Mouse (Mus musculus): ENCODE measurements around the gene Tmem150a.
A peak's percentile ranks its signal among the peaks of the same experiment; 100 is the strongest.

Gene Tmem150a

GRCm38 (mm10) chr6:72350214-72350613 lies 5.0 kb upstream of the Tmem150a start:
- no peak for DNase-seq (ENCODE audit: low read depth, low spot score)

- DNase-seq (ENCODE audit: low read depth, low spot score) = no peak
These were observed 2.4 kb upstream of the Tmem150a start for GRCm38 (mm10) chr6:72352636-72353405.

GRCm38 (mm10) chr6:72354025-72354424 lies 1.2 kb upstream of the Tmem150a start:
- DNase-seq (ENCODE audit: low read depth, low spot score) = no peak

- peak; percentile 65 for DNase-seq (ENCODE audit: low read depth, low spot score)
These were observed 820 bp downstream of the Tmem150a start for GRCm38 (mm10) chr6:72356001-72356532.

- DNase-seq (ENCODE audit: low read depth, low spot score) = peak; percentile 36
These were observed 2.2 kb downstream of the Tmem150a start for GRCm38 (mm10) chr6:72357164-72358079.

- no peak for DNase-seq (ENCODE audit: low read depth, low spot score)
These were observed 3.0 kb downstream of the Tmem150a start for GRCm38 (mm10) chr6:72358086-72358764.

- no peak for DNase-seq (ENCODE audit: low read depth, low spot score)
These were observed 4.1 kb downstream of the Tmem150a start for GRCm38 (mm10) chr6:72359343-72359742.

- no peak for DNase-seq (ENCODE audit: low read depth, low spot score)
These were observed 4.8 kb downstream of the Tmem150a start for GRCm38 (mm10) chr6:72359891-72360598.

GRCm38 (mm10) chr6:72360599-72360935 lies 5.3 kb downstream of the Tmem150a start:
- no peak for DNase-seq (ENCODE audit: low read depth, low spot score)

- no peak for DNase-seq (ENCODE audit: low read depth, low spot score)
These were observed 5.9 kb downstream of the Tmem150a start for GRCm38 (mm10) chr6:72361121-72361551.

- peak; percentile 99 for DNase-seq (ENCODE audit: low read depth, low spot score)
These were observed 7.1 kb downstream of the Tmem150a start for GRCm38 (mm10) chr6:72362132-72363028.

- no peak for DNase-seq (ENCODE audit: low read depth, low spot score)
These were observed 8.8 kb downstream of the Tmem150a start for GRCm38 (mm10) chr6:72364009-72364408.

- no peak for DNase-seq (ENCODE audit: low read depth, low spot score)
These were observed 9.7 kb downstream of the Tmem150a start for GRCm38 (mm10) chr6:72364985-72365384.

- no peak for DNase-seq (ENCODE audit: low read depth, low spot score)
These were observed 11.1 kb downstream of the Tmem150a start for GRCm38 (mm10) chr6:72366304-72366703.

- DNase-seq (ENCODE audit: low read depth, low spot score) = no peak
These were observed 11.7 kb downstream of the Tmem150a start, which contains the start of gene Rnf181 for GRCm38 (mm10) chr6:72366844-72367443. TSS of gene Rnf181 (minus strand) at chr6:72366956.

- DNase-seq (ENCODE audit: low read depth, low spot score) = no peak
These were observed 12.3 kb downstream of the Tmem150a start for GRCm38 (mm10) chr6:72367460-72367974.

GRCm38 (mm10) chr6:72369557-72369956 lies 14.3 kb downstream of the Tmem150a start:
- DNase-seq (ENCODE audit: low read depth, low spot score) = no peak

GRCm38 (mm10) chr6:72370091-72370490 lies 14.8 kb downstream of the Tmem150a start:
- DNase-seq (ENCODE audit: low read depth, low spot score) = no peak

GRCm38 (mm10) chr6:72371147-72371546 lies 15.9 kb downstream of the Tmem150a start:
- DNase-seq (ENCODE audit: low read depth, low spot score) = peak; percentile 83

Data from brain, adult 2 months (tissue).